Mouse (Mus musculus) heart, postnatal 36 days (tissue): ENCODE data around the gene Bhlha9. TPM values are rescaled to one million over a fixed set of nuclear protein-coding genes. Genes with fewer than 3 reads are reported as not detected.

Source experiments
- total RNA-seq, 2 experiments: library from RNA; stranded (reverse); gene quantifications; 2 replicates each; pipeline ENCODE4 v1.2.3; 2021

Bhlha9 gene
- total RNA-seq, 2 experiments from 2014 or later, result not detected

Other genes starting within 250 kb of the Bhlha9 start
- gene Abr, start 50.2 kb upstream of the Bhlha9 start, total RNA-seq, result 10 to 100 TPM; 25.8 TPM
- 1 to 10 TPM; 4.6 TPM for gene Trarg1, start 7.3 kb downstream of the Bhlha9 start, total RNA-seq
- 10 to 100 TPM; 26.2 to 30.6 TPM for gene Gosr1, start 91.1 kb downstream of the Bhlha9 start, total RNA-seq
- 10 to 100 TPM; 43.3 to 44.9 TPM for gene Cpd, start 174.5 kb downstream of the Bhlha9 start, total RNA-seq
- gene Tmigd1, start 229.7 kb downstream of the Bhlha9 start, total RNA-seq, result under 1 TPM; 0.22 to 0.27 TPM